Mouse (Mus musculus) adrenal gland, postnatal 14 days (tissue): Measurements from ENCODE around the gene A930018P22Rik. TPM values are rescaled to one million over a fixed set of nuclear protein-coding genes. Genes with fewer than 3 reads are reported as not detected.

Source experiments
- DNase-seq: peaks from one replicate; pipeline ENCODE4 v3.0.0; 2021; ENCODE audit warnings: mixed read lengths
- total RNA-seq: library from RNA; stranded (reverse); gene quantifications from 2 replicates; pipeline ENCODE4 v1.2.3, GENCODE M21; 2021

Gene A930018P22Rik
- total RNA-seq, 1 experiment from 2014 or later: 1.1 TPM

DNA sequence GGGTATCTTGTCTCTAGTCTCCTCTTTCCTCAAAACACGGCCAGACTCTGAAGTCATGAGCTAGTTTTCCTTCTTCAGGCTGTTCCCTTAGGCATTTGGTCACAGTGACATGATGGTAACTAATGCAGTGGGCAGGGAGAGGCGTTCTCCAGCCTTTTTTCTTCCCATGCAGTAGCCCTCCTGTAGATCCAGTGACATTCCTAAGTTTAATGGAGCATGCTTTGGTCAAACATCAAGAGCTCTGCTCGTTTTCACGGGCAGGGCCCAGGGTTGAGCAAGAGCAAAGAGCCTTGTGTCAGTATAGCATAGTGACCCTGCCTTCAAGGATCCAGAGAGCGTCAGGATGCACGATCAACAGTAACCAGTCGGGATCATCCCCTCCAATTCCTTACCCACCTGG is 40.8 kb downstream of the A930018P22Rik start:
- no peak for DNase-seq

DNA sequence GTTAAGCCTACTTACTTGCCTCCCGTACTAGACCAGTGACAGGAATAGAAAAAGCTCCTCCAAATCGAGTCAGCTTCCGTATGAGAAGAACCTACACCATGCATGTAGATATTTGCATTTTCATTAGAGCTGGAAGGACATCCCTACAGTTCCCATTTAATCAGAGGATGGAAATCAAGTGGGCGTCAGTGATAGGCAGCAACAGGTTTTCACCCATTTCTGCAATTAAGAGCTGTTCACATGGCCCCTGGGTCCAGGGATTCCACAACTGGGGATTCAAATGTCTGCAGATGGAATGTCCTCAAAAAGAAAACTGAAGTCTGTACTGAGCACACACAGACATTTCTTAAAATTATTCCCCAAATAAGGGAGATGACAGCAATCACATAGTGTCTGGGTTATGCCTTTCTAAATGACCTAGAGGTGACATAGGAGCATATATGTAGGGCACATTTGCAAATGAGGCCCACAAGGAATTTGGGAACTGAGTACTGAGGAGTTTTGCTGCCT is 41.5 kb downstream of the A930018P22Rik start:
- DNase-seq: no peak

DNA sequence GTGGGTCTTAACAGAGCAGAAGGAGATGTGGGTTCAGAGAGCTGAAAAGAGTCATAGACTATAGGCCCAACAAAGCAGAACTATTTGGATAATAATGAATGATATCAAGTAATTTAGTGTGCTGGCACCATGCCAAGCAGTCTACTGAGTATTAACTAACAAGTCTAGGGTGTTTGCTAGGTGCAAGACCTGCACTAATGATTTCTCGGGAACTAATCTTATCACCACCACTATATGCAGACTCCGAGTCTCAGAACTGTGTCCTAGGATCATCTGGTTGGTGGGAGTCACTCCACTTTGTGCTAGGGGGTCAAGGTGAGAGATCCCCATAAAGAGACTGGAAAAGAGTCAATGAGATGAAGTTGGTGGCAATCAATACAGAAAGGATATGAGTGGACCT is 43.1 kb downstream of the A930018P22Rik start:
- DNase-seq: no peak

DNA sequence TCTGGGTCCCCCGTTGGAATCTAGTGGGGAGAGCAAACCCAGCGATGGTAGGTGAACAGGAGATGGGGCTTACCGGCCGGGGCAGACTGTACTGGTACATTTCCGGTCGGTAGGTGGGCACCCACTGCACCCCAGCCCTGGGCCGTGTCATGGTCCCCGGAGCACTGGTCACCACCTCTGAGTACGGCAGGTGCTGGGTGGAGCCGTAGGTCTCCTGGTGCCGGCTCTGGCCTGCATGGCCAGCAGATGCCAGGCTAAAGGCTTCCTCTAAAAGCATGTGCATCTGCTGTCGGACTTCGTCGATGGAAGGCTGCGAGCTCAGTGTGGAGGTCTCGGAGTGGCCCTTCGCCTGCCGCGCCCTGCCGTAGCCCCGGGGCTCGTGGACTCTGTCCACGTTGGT is 45.2 kb downstream of the A930018P22Rik start:
- no peak for DNase-seq

DNA sequence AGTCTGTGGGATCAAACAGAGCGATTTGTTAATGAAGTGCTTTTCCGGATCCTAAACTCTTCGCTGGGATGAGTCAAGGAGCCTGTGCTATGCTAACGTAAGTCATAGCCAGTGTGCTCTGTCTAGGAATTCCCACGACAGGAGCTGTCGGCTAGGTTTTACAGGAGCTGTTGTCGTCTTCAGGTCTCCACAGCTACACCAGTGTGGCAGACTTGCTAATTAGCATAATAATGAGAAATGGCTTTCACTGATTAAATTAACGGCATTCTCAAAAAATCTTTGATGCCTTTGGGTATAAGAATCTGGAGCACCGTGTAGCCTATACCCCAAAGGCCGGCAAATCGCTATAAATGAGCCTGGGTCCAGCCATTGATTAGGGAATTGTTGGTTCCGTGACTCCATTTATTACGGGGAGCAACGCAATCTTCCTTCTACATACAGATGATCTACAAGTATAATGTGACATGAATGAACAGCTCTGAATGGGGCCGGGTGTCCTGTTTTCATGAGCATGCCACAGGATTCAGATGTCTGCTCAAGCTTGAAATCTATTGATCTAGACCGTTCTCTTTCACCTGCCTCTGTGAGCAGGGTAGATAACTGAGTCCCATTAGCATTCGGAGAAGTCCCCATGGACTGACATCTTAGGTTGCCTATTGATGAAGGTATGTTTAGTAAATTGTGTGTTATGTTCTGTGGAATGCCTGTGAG is 45.8 kb downstream of the A930018P22Rik start:
- DNase-seq: no peak

GRCm38 (mm10) chr2:104172695-104173348 is 50.3 kb downstream of the A930018P22Rik start:
- no peak for DNase-seq

- no peak for DNase-seq
These were observed 50.9 kb downstream of the A930018P22Rik start for GRCm38 (mm10) chr2:104173431-104173830.

Other genes starting within 250 kb of the A930018P22Rik start
- 28.5 and 30.2 TPM in 2 replicates for gene Lmo2, start 164.8 kb upstream of the A930018P22Rik start, total RNA-seq
- 76.7 and 79.6 TPM in 2 replicates for gene Fbxo3, start 95.0 kb upstream of the A930018P22Rik start, total RNA-seq
- gene 4931422A03Rik, start 94.4 kb upstream of the A930018P22Rik start, total RNA-seq: not detected in 2 replicates
- gene Gm10912, start 56.9 kb upstream of the A930018P22Rik start, total RNA-seq: 0.59 TPM in 1 of 2 replicates, not detected in the other
- not detected in 2 replicates for gene Gm10799, start 54.2 kb upstream of the A930018P22Rik start, total RNA-seq
- 4.4 and 4.6 TPM in 2 replicates for gene Cd59b, start 52.9 kb upstream of the A930018P22Rik start, total RNA-seq
- 47.4 and 51.9 TPM in 2 replicates for gene Cd59a, start 27.0 kb upstream of the A930018P22Rik start, total RNA-seq